Mouse (Mus musculus): ENCODE data around the gene Oaf. TPM values are rescaled to one million over a fixed set of nuclear protein-coding genes. Genes with fewer than 3 reads are reported as not detected.

Oaf gene
- total RNA-seq, 2 experiments from 2014 or later = 21.9 TPM

- no peak for DNase-seq (ENCODE audit: extremely low spot score in 1 of 2, low spot score in 1 of 2)
Measured at GRCm38 (mm10) chr9:43226573-43227160, 13.0 kb downstream of the Oaf start.

GRCm38 (mm10) chr9:43225481-43225880 is 14.2 kb downstream of the Oaf start:
- DNase-seq (ENCODE audit: extremely low spot score in 1 of 2, low spot score in 1 of 2) = no peak

- no peak for DNase-seq (ENCODE audit: extremely low spot score in 1 of 2, low spot score in 1 of 2)
Measured at GRCm38 (mm10) chr9:43224771-43225355, 14.8 kb downstream of the Oaf start.

- DNase-seq (ENCODE audit: extremely low spot score in 1 of 2, low spot score in 1 of 2) = no peak
Measured at GRCm38 (mm10) chr9:43222429-43222715, 17.3 kb downstream of the Oaf start.

- peak; percentile 78 to 99 for DNase-seq (ENCODE audit: extremely low spot score in 1 of 2, low spot score in 1 of 2)
Measured at GRCm38 (mm10) chr9:43221643-43222428, 17.9 kb downstream of the Oaf start.

GRCm38 (mm10) chr9:43210771-43211450 is 28.8 kb downstream of the Oaf start:
- peak; percentile 44 to 71 for DNase-seq (ENCODE audit: extremely low spot score in 1 of 2, low spot score in 1 of 2)

- no peak for DNase-seq (ENCODE audit: extremely low spot score in 1 of 2, low spot score in 1 of 2)
Measured at GRCm38 (mm10) chr9:43210190-43210682, 29.5 kb downstream of the Oaf start, which contains the start of gene Pou2f3. Gene Pou2f3, minus strand, starts transcription at chr9:43210369.

- DNase-seq (ENCODE audit: extremely low spot score in 1 of 2, low spot score in 1 of 2) = no peak
Measured at GRCm38 (mm10) chr9:43206022-43206390, 33.7 kb downstream of the Oaf start.

GRCm38 (mm10) chr9:43205343-43206021 is 34.2 kb downstream of the Oaf start:
- DNase-seq (ENCODE audit: extremely low spot score in 1 of 2, low spot score in 1 of 2) = no peak

GRCm38 (mm10) chr9:43200212-43200611 is 39.5 kb downstream of the Oaf start:
- DNase-seq (ENCODE audit: extremely low spot score in 1 of 2, low spot score in 1 of 2) = no peak

GRCm38 (mm10) chr9:43194001-43194400 is 45.7 kb downstream of the Oaf start:
- DNase-seq (ENCODE audit: extremely low spot score in 1 of 2, low spot score in 1 of 2) = no peak

- no peak for DNase-seq (ENCODE audit: extremely low spot score in 1 of 2, low spot score in 1 of 2)
Measured at GRCm38 (mm10) chr9:43191561-43191960, 48.1 kb downstream of the Oaf start.

- no peak for DNase-seq (ENCODE audit: extremely low spot score in 1 of 2, low spot score in 1 of 2)
Measured at GRCm38 (mm10) chr9:43189021-43189356, 50.7 kb downstream of the Oaf start.

GRCm38 (mm10) chr9:43188309-43189020 is 51.2 kb downstream of the Oaf start:
- DNase-seq (ENCODE audit: extremely low spot score in 1 of 2, low spot score in 1 of 2) = no peak

GRCm38 (mm10) chr9:43179614-43180013 is 60.1 kb downstream of the Oaf start:
- DNase-seq (ENCODE audit: extremely low spot score in 1 of 2, low spot score in 1 of 2) = no peak

GRCm38 (mm10) chr9:43178172-43178571 is 61.5 kb downstream of the Oaf start:
- no peak for DNase-seq (ENCODE audit: extremely low spot score in 1 of 2, low spot score in 1 of 2)
